Mouse (Mus musculus): ENCODE measurements around the gene Smoc2. TPM values are rescaled to one million over a fixed set of nuclear protein-coding genes. Genes with fewer than 3 reads are reported as not detected.

Gene Smoc2
- total RNA-seq, 2 experiments from 2014 or later, result 44.5 to 53.2 TPM

DNA sequence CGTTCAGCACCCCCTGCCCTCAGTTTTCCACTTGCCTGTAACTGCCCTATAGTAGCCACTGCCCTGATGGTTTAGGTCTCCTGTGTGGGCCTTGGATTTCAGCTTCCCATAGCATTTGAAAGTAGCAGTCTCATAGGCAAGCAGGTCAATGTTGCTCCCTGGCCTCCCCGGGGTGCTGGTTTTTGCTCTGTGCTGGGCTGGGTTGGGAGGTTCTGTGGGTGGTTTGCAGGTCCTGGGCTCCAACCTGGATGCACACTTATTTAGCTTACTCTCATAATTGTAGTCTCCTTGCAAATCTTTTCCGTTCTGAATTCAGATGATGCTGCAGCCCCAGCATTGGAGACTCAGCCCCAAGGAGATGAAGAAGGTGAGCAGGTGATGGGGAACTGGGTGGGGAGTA is 67.6 kb downstream of the Smoc2 start:
- DNase-seq, result no peak

DNA sequence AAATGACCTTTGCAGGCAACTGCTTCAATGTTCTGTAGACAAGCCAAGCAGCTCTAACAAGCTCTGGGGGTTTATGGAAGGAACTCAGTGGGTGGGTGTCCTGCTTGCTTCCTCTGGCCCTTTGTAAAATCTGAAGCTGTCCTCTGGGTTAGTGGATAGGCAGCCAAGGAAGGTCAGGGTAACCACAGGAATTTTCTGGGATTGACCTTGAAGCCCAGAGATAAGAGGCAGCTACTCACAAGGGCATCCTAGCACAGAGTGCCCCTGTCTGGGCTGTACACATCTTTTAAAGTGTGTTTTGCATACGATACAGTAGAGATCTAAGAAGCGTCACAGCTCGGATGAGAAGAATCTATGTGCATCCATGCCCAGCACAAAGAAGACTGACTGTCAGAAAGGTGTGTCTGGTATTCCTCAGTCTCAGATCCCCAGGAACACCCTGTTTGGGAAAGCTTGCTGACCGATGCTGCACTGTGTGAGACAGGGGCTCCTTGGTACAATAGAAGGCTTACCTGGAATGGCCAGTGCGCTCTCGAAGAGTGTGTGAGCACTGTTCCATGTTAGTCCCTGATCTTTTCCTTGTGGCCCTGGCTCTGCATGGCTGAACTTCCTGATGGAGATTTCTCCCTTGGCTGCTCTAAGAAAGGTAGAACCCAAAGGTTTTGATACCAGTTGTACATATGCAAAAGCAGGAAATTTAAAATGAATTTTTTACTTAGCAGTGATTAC is 69.9 kb downstream of the Smoc2 start:
- DNase-seq, result no peak

DNA sequence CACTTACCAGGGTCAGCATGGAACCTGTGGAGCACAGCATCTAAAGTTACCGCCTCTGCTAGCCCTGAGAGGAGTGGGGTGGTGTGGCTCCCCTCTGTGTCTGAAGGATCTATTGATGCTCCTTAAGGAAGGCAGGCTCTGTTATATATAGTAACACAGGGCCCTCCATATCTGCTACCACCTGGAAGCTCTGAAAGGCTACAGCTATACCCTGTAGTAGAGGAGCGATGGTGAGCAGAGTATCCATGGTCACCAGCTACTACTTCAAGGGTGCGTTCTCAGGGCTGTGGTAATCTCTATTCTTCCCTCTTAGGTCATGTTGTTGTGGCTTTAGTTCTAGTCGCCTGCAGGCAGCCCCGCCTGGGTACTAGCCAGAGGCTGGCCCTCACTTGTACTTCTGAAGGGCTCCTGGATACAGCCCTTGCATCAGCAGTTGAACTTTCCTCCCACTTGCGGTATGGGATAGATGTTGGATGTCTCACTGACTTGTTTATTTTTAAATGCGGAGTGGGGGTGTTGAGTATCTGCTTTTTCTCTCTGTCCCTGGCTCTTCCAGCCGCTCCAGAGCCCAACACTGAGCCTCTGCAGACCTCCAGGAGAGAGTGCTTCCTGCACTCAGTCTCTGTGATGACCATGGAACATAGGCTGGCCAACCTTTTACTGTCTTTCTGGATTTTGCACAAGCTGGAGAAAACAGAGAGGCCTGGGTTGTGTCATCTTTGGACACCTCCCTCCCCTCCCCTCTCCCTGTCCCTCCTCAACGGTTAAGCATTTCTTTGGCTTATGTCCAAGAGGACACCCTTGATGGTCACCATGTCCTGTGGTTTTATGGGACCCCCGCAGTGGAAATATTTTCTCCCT is 74.1 kb downstream of the Smoc2 start:
- no peak for DNase-seq

DNA sequence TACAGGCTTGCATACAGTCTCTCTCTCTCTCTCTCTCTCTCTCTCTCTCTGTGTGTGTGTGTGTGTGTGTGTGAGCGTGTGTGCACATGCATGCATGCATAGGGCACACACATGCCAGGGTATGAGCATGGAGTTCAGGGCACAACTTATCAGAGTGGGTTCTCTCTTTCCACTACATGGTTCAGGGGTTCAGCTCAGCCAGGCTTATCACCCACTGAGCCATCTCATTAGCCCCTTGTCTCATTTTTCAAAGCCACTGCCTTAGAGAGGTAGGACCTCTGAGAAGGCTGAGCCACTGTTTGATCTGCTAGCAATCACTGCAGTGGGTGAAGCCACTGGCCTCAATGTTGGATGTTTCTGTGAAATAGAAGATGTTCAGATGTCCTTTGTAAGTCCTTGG is 82.2 kb downstream of the Smoc2 start:
- DNase-seq, result no peak

DNA sequence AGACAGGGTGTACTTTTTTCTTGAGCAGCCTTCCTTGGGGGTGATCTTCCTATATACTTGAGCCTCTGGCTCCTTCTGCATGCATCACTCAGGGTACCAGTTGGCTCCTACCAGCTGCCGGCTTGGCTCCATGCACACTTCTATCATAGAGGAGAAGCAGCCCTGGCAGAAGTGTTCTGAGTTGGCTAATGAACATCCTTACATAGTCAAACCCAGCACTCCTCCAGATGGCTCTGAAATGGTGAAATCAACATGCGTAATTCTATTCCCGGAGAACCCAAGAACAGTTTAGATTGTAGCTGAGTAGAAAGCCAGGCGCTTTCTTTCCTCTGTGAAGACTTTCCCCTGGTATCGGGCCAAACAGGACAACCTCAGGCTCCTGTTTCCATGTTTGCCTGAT is 91.2 kb downstream of the Smoc2 start:
- peak in 1 of 2 experiments; percentile 11 for DNase-seq

- peak; percentile 65 to 66 for DNase-seq
These were observed 92.3 kb downstream of the Smoc2 start for GRCm38 (mm10) chr17:14371606-14372005.

DNA sequence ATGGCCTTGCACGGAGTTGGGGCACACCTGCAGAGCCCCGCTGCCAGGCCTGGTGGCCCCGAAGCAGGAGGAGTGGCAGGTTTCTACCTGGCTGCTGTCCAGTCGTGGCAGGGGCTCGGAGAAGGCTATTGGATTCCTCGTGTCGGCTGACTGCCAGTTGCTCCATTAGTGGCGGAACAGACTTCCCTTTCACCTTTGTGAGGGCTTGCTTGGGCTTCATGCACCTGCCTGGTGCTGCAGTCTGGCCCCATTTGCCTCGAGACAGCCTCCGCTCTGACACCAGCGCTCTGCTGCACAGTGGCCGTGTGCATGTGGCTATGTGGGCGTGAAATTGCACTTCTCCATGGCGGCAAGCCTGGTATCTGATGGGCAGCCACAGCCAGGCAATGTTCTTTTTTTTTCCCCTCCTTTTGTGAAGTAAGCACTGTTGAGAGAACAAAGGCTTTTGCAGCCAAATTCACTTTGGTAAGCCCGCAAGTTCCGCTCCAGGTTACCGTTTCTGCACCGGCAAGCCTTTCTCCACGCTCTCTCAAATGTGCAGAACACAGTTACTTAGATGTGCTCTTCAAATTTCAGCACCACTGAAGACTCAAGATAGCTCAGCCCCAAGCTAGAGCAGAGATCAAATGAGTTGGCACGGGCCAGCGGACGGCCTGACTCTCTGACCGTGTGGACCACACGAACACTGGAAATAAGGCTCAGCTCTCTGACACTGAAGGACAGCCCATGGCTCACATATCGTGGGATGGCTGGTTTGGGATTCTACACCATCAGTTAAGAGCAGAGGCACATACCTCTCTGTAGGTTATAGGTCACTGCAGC is 93.2 kb downstream of the Smoc2 start:
- DNase-seq, result no peak

DNA sequence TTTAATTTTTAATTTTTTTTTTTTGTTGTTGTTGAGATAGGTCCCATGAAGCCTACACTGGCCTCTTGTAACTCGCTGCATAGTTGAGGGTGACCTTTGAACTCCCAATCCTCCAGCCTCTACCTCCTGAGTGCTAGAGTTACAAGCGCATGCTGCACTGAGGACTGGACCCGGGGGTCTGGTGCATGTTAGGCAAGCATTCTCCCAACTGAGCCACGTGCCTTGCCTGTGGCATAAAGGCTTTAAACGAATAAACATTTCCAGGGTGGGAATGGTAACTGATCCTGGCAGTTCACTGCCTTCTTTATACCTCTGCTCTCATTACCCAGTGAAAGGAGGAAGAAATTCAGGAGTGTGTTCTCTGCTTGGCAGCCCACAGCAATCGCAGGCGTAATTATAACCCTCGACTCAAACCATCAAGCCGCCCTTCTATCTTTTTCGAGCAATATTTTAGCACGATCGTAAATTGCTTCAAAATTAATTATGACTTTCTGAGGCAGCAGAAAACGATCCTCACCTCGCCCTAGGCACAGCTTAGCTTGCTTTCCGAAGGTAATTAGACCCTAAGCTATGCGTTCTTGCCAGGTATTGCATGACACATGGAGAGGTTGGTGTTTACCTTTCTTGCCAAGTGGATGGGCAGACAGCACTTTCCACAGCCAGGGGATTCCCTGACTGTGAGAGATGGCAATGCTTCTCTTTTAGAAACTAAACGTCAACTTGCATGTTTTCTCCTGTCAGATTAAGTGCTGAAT is 99.6 kb downstream of the Smoc2 start:
- no peak for DNase-seq

GRCm38 (mm10) chr17:14379518-14379917 is 100.2 kb downstream of the Smoc2 start:
- DNase-seq, result no peak

GRCm38 (mm10) chr17:14379966-14380365 is 100.7 kb downstream of the Smoc2 start:
- no peak for DNase-seq

DNA sequence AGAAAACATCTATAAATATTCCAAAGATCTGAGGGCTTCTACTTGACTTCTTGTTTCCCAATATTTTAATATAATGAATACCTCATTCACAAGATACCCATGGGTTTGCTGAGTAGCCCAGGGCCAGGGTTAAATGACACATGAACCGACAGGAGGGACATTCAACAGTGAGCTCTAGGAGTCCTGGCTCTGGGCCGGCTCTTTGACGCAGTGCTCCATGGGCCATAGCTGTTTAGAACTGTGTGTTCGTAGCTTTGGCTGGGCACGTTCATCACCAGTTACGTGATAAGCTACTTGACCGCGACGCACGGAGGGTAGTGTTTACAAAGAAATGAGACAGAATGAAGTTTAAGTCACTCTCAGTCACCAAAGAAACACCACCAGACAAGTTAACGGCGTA is 101.2 kb downstream of the Smoc2 start:
- no peak for DNase-seq

DNA sequence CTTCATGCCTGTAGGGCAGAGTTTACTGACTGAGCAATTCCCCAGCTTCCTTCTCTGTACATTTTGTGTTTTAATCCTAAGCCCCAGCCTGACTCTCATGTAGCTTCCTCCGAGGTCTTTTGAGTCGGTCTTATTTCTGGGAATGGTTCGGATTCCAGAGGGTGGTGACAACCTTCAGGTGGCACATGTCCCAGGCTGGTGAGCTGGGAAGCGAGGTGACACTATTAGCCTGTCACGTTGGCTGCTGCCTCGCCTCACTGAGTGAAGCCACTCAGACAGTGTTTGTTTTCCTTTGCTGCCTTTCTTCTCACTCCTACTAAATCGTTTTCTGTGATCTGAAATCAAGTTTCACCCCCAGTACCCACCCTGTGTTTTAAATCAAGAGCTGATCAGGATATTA is 102.2 kb downstream of the Smoc2 start:
- DNase-seq, result peak; percentile 17 to 35

DNA sequence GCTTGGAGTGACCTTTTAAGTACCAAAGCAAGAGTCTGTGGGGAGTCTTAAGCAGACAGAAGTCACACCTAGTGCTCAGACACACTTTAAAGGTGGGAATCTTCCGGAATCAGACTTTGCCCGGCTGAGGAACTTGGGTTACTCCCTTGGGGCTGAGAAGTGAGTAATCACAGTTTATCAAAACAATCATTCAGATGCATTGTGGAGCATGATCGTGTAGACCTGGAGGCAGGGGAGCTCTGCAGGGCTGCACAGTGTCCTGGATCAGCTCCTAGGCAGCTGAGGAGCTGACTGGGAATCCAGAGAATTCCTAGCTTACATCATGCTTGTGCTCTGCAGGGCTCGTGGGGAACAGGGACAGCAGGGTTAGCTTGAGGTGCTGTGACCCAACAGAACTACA is 104.7 kb downstream of the Smoc2 start:
- no peak for DNase-seq

- DNase-seq, result peak; percentile 44 to 51
These were observed 105.7 kb downstream of the Smoc2 start for GRCm38 (mm10) chr17:14384980-14385379.

DNA sequence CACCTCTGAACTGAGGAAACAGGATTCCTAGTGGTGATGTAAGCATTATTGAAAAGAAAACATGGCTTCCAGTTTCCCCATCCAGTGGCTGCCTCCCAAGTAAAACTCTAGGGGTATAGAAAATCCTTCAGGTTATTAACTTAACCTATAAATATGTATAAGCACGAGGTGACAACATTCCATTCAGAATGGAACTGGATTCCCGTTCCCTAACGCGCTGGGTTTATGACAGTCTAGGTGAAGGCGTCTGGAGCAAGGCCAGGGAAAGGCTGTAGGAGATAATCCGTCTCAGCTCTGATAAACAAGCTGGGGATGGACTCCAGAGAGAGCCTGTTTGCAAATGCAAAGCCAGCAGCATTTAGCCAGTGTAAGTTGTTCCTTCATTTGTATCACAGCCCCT is 108.0 kb downstream of the Smoc2 start:
- no peak for DNase-seq

GRCm38 (mm10) chr17:14392443-14392842 is 113.1 kb downstream of the Smoc2 start:
- DNase-seq, result no peak

DNA sequence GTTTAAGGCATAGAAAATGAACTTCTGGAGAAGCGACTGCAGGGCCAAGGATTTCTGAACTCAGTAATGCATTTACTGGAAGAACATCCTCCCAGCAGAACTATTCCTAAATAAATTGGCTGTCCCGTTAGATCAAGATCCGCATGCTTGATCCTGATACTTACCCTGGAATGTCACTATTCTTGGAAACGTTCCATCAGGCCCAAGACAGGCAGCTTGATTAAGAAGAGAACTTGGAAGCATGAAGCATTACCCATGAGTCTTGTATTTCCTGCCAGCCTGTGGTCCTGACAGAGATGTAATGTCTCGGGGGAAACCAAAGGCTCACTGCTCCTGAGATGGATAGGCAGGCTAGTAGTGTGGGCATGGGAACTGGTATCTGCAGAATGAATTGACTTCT is 115.6 kb downstream of the Smoc2 start:
- no peak for DNase-seq

- peak; percentile 49 to 63 for DNase-seq
These were observed 118.2 kb downstream of the Smoc2 start for GRCm38 (mm10) chr17:14397456-14397855.

GRCm38 (mm10) chr17:14398650-14399424 is 119.5 kb downstream of the Smoc2 start:
- DNase-seq, result no peak

DNA sequence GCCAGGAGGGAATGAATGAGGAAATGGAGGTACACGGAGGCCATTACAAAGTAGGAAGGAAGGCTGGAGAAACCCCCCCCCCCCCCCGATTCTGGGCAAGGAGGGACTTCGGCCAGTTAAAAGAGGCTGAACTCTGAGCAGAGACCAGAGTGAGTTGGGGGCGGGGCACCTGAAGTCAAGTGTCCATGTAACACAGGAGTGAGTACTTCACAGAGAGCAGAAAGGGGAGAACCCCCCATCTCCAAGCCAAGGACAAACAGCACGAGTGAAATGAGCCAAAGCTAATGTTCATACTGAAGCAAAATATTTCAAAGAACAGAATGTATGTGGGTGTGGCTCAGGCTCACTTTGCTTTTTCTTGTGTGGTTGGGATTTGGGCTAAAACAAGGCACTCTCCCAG is 121.7 kb downstream of the Smoc2 start:
- no peak for DNase-seq

GRCm38 (mm10) chr17:14407874-14408273 is 128.6 kb downstream of the Smoc2 start:
- peak in 1 of 2 experiments; percentile 18 for DNase-seq

All from heart, adult 18-20 months (tissue).